Mouse (Mus musculus) E14TG2a.4 (cell line): ENCODE data around the gene Sord.

Source experiments
- CTCF ChIP-seq: conservative IDR thresholded peaks from 2 replicates; pipeline ENCODE4 v1.5.1; 2014; ENCODE audit warnings: low read length
- POU5F1 ChIP-seq: IDR thresholded peaks from 2 replicates; pipeline ENCODE4 v1.6.1; 2014; ENCODE audit warnings: low read length, borderline replicate concordance

DNA sequence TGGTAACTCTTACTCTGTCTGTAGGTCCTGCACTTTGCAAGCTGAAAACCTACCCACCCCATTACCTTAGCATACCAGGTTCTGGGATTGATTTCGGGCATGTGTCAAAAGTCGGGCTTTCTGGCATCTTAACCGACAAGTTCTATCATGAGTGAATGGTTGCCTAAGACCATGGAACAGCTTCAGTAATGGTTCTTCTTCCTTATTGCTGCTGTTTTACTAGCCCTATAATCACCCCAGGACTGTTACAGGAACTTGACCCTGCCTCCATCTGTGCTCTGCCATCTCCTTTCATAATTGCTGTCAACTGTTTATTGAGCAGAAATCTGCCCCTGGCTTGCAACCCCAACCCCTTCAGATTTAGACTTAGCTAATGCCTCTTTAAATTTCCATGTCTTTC, 47.8 kb upstream of the Sord start:
- TF ChIP-seq CTCF (no peak), POU5F1 (no peak)
